Mouse (Mus musculus) urinary bladder, adult 2 months (tissue): ENCODE data around the gene Olfr1161. TPM values are rescaled to one million over a fixed set of nuclear protein-coding genes. Genes with fewer than 3 reads are reported as not detected.
"Not testable (repeated sequence)": the region's sequence is repeated elsewhere in the genome, so short reads cannot be mapped to it uniquely, and the experiment has no call there.

Experiments used
- DNase-seq: peaks from one replicate; pipeline ENCODE4 v3.0.0; 2022; ENCODE audit warnings: low spot score
- polyA plus RNA-seq: library from polyadenylated mRNA; depleted of rRNA; stranded (reverse); fragments of >200 nt; gene quantifications from 2 replicates; pipeline ENCODE4 v1.2.3, GENCODE M21; 2012; rRNA removed

Gene Olfr1161
- polyA plus RNA-seq = not detected in 2 replicates

DNA sequence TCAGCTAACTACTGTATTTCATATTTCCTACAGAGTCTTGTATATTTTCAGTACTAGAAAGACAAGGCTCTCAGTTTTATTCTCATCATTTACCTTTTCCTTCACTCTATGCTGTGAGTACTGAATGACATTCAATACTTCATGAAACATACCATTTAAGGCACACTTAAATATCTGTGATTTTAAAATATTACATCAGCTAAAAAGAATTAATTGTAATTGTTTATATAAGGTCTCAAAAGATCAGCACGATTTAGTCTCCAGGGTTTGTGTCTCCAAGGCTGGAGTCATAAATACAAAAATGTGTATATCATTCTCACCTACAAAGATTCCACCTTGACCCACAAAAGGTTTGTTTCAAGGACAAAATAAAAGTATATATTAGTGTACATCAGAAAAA, at the start of gene Olfr1161:
TSS of gene Olfr1161 (plus strand) at position 301 of the 400 bp plus-strand sequence.
- DNase-seq = not testable (repeated sequence)

DNA sequence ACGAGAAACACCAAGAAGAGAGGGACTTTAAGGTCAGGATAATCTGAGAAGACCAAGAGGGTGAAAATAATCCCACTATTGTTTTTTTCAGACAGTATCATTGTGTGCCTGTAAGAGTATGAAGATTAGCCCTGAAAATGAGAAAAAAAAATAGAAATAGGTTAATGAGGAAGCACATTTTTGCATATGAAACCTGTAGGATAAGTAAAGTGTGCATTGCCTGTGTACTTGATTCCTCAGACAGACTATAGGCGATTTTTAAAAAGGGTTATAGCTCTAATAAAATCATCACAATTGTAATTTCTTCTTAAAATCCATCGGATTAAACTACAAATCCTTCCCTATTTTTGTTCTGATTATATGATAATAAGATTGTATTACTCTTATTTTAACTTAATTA, 48.0 kb upstream of the Olfr1161 start, which contains the start of gene Olfr74:
TSS of gene Olfr74 (minus strand) at position 101 of the 400 bp plus-strand sequence.
- DNase-seq = no peak

DNA sequence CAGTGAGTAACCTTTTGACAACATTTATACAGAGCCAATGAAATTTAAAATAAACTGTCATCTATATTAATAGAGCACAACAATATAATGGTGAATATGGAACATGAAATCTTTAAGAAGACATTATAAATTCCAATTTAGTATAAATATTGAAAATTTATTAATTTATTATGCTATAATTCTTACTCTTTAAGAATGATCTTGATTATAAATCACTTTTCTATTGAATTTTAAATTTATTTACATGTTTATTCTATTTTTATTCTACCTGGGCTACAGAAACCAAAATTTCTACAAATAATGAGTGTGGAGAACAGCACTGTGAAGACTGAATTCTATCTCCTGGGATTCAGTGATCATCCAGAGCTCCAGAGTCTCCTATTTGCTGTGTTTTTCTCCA, 32.8 kb upstream of the Olfr1161 start, which contains the start of gene Olfr1158:
TSS of gene Olfr1158 (plus strand) at position 301 of the 400 bp plus-strand sequence.
- no peak for DNase-seq

DNA sequence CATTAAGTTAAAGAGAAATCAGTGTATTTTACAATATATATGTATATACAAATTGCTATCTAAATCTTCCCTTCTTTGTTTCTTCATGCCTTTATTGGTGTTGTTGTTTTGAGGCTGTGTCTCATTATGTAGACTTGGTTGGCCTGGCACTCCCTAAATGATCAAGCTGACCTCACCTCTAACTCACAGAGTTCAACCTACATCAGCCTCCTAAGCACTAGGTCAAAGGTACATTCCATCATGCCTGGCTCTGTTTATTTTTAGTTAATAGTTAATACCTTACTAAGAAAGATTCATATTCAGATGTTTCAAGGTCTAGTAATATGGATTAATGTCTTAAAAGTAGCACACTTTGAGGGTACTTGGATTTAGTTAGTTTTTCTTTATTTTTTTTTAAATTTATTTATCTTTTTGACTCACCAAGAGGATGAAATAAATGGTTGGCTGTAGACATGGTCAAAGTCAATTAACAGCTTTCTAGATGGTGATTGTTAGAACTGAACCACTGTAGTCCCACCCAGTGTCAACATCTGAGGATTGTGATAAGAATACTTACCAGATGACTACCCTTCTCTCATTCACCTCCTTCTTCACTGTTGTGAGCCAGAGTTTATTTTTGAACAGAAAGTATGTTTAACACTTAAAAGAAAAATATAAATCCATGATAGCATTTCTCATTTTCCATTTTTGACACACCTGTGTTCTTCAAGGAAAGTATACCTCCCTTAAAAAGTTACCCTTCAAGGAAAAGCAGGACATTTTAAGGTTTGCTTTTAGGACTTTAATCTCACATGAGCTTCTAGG, 14.9 kb upstream of the Olfr1161 start, which contains the start of gene Olfr1160:
TSS of gene Olfr1160 (minus strand) at position 754 of the 804 bp plus-strand sequence.
- DNase-seq = no peak

DNA sequence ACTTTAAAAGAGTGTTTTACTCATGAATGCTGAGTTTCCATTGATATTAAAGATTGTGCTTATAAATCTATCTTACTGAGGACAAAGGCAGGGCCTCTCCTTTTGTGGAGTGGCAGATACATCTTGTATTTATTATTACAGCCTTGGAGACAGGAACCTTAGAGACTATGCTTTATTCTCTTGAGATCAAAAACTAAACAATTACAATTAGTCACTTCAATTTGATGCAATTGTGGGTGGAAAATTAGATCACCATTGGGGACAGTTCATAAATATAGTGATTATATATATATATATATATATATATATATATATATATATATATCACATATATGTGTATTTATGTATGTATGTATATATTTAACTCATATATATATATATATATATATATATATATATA, 15.0 kb downstream of the Olfr1161 start, which contains the start of gene Olfr73:
TSS of gene Olfr73 (minus strand) at position 101 of the 400 bp plus-strand sequence.
- no peak for DNase-seq

DNA sequence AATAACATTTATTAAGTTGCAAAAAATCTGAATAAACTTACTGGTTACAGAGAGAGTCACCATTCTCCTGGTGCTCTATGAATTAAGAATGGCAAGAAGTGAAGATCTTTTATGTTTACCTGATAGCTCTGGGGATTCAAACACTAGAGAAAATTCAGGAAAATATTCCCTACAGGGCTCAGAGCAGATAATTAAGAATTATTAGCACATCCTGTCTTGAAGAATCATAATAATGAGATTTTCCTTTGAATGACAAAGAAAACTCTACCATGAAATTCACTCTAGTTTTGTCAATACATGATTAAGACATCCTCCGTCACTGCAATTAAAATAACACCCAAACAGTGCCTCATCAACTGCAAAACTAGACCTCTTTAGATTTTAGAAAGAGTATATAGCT, 28.5 kb downstream of the Olfr1161 start, which contains the start of gene Olfr1162:
TSS of gene Olfr1162 (minus strand) at position 101 of the 400 bp plus-strand sequence.
- no peak for DNase-seq

DNA sequence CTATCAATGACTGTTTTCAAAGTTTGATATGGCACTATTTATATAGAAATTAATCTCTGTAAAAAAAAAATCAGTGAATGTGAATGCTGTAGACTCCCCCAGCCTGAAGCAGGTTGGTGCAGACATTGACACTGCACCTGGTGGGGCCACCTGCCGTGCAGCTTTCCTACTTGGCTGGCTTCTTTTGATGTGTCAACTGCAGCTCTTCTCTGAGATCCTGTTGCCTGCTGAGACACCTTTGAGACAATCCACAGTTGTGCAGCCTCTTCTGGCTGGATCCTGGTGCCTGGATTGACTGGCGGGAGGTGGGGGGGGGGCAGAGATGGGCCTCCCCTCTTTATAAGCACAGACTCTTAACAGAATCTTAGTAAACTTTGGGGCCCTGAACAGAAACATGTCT, 41.0 kb downstream of the Olfr1161 start:
- DNase-seq = no peak

DNA sequence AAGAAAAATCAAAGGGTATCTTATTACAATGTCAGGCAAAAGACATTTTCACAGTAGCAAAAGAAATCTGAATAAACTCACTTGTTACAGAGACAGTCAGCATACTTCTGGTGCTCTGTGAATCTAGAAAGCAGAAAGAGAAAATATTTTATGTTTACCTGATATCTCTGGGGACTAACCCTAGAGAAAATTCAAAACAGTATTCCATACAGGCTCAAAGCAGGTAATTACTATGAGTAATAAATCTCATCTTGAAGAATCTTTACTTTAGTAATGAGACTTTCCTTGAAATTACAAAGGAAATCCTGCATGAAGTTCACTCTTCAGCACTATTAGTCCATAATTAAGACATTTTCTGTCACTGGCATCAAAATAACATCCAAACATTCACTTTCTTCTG, 49.2 kb downstream of the Olfr1161 start, which contains the start of gene Olfr1163:
TSS of gene Olfr1163 (minus strand) at position 101 of the 400 bp plus-strand sequence.
- DNase-seq = no peak

Other genes starting within 250 kb of the Olfr1161 start
- gene Olfr152, start 243.3 kb upstream of the Olfr1161 start, polyA plus RNA-seq = not detected in 2 replicates
- gene Olfr1143, start 222.2 kb upstream of the Olfr1161 start, polyA plus RNA-seq = not detected in 2 replicates
- not detected in 2 replicates for gene Olfr1145, start 213.0 kb upstream of the Olfr1161 start, polyA plus RNA-seq
- gene Olfr1148, start 192.2 kb upstream of the Olfr1161 start, polyA plus RNA-seq = not detected in 2 replicates
- not detected in 2 replicates for gene Olfr1150-ps1, start 178.8 kb upstream of the Olfr1161 start, polyA plus RNA-seq
- not detected in 2 replicates for gene Olfr1151, start 166.9 kb upstream of the Olfr1161 start, polyA plus RNA-seq
- gene Olfr1152, start 156.3 kb upstream of the Olfr1161 start, polyA plus RNA-seq = not detected in 2 replicates
- not detected in 2 replicates for gene Olfr1153, start 127.8 kb upstream of the Olfr1161 start, polyA plus RNA-seq
- not detected in 2 replicates for gene Olfr1154, start 117.6 kb upstream of the Olfr1161 start, polyA plus RNA-seq
- not detected in 2 replicates for gene Olfr1155, start 77.6 kb upstream of the Olfr1161 start, polyA plus RNA-seq
- not detected in 2 replicates for gene Olfr1156, start 69.7 kb upstream of the Olfr1161 start, polyA plus RNA-seq
- gene Olfr1157, start 54.5 kb upstream of the Olfr1161 start, polyA plus RNA-seq = not detected in 2 replicates
- not detected in 2 replicates for gene Olfr74, start 48.1 kb upstream of the Olfr1161 start, polyA plus RNA-seq
- gene Olfr1158, start 32.7 kb upstream of the Olfr1161 start, polyA plus RNA-seq = not detected in 2 replicates
- not detected in 2 replicates for gene Olfr1160, start 14.5 kb upstream of the Olfr1161 start, polyA plus RNA-seq
- gene Olfr73, start 14.9 kb downstream of the Olfr1161 start, polyA plus RNA-seq = not detected in 2 replicates
- not detected in 2 replicates for gene Olfr1162, start 28.4 kb downstream of the Olfr1161 start, polyA plus RNA-seq
- not detected in 2 replicates for gene Olfr1163, start 49.1 kb downstream of the Olfr1161 start, polyA plus RNA-seq
- gene Olfr1164, start 71.2 kb downstream of the Olfr1161 start, polyA plus RNA-seq = not detected in 2 replicates
- gene Olfr1166, start 105.5 kb downstream of the Olfr1161 start, polyA plus RNA-seq = not detected in 2 replicates
- not detected in 2 replicates for gene Olfr1167, start 132.4 kb downstream of the Olfr1161 start, polyA plus RNA-seq
- gene Olfr1168, start 159.1 kb downstream of the Olfr1161 start, polyA plus RNA-seq = not detected in 2 replicates
- not detected in 2 replicates for gene Olfr1170, start 205.6 kb downstream of the Olfr1161 start, polyA plus RNA-seq